14 mouse cellular contexts compared by ENCODE assay signal in the genomic region with DNA sequence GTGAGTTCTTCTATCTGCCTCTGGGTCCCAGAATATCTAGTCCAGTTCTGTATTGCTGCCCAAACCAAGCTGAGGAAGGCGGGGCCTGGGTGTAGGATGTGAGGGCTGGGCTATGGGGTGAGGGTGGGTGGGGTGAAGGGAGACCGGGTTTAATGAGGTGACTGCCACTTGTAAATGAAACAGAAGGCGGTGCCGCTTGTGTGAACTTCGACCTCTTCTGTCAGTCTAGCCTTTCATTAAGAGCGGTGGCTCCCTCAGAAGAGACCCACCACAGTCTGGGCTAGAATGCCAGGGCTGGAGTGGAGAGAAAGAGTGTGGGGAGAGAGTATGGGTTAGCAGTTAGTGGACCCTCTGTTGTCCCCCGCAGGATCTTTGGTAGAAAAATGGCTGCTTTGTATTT. TPM values are rescaled to one million over a fixed set of nuclear protein-coding genes. Genes with fewer than 3 reads are reported as not detected.
A peak's percentile ranks its signal among the peaks of the same experiment; 100 is the strongest.
DNase-seq lines count a peak whose midpoint lies in the region; ATAC-seq lines count a peak whose summit lies in the region.
"Had no signal": no experiment of that assay in that cellular context is flagged by ENCODE, and none has a peak within 500 bp of the region (broad histone marks: within the 10 kb centered on the region; RNA-seq: fewer than 3 reads in every experiment).

No protein-coding gene starts in this region.

- H3K4me1 ChIP-seq in kidney, embryonic 15.5 days = no peaks in the 10 kb centered on the region; the same call in 1 of the 2 replicates
- H3K4me1 ChIP-seq in intestine, embryonic 14.5 days (replicated peaks; ENCODE audit: control insufficient read depth, insufficient read depth, low read length) = no peaks in the 10 kb centered on the region
- H3K4me1 ChIP-seq in stomach, embryonic 14.5 days (ENCODE audit: control insufficient read depth, insufficient read depth, low read length) = no peaks in the 10 kb centered on the region
- H3K4me1 ChIP-seq: hindbrain, embryonic 15.5 days had no signal

- peak; percentile 67; the same call in 1 of the 2 replicates for ATAC-seq in kidney, embryonic 15.5 days (replicated peaks; ENCODE audit: low FRiP score)
- ATAC-seq in intestine, embryonic 14.5 days (replicated peaks; ENCODE audit: low FRiP score, low TSS enrichment, low read depth) = 0 out of 2 replicates have a peak, but pooled peaks have one; percentile 56
- ATAC-seq in stomach, embryonic 14.5 days (ENCODE audit: insufficient number of reproducible peaks, insufficient read depth, low FRiP score, low read depth) = peak; percentile 61; the same call in 1 of the 2 replicates

- 25% methylated on average over 7 of the region's 7 CpGs for WGBS in kidney, embryonic 15.5 days
- 38% methylated on average over 7 of the region's 7 CpGs for WGBS in intestine, embryonic 14.5 days
- WGBS in stomach, embryonic 14.5 days = 38% methylated on average over 7 of the region's 7 CpGs

- DNase-seq in kidney, postnatal 10 days = no peak
- peak; percentile 64 for DNase-seq in embryo, embryonic 9.5 days (ENCODE audit: extremely low spot score)
- DNase-seq in intestine, embryonic 14.5 days (ENCODE audit: low spot score) = peak; percentile 42
- no peak for DNase-seq in left cerebral cortex, postnatal 10 days (ENCODE audit: extremely low spot score in 1 of 2, low spot score in 2 of 2)
- DNase-seq in layer of hippocampus, adult 11-12 months (ENCODE audit: low spot score) = no peak
- DNase-seq: cerebellum, postnatal 25 days; lung, postnatal 10 days; right cerebral cortex, postnatal 14 days; thymus, postnatal 36 days had no signal

- intact Hi-C loops in left cerebral cortex, postnatal 10 days (cut with DNase I) = loop anchor here (5.0 kb wide), 1 partner anchor 232 kb away; no protein-coding TSS in a partner anchor

- no peaks in the 10 kb centered on the region for H3K9me3 ChIP-seq in kidney, embryonic 15.5 days (replicated peaks)
- H3K9me3 ChIP-seq in intestine, embryonic 14.5 days (ENCODE audit: control insufficient read depth, low read length) = no peaks in the 10 kb centered on the region
- H3K9me3 ChIP-seq in stomach, embryonic 14.5 days (ENCODE audit: control insufficient read depth, low read depth, low read length) = no peaks in the 10 kb centered on the region
- H3K9me3 ChIP-seq: heart, embryonic 13.5 days; hindbrain, embryonic 15.5 days had no signal

- no peak overlapping the region for H3K27ac ChIP-seq in kidney, embryonic 15.5 days
- no peak overlapping the region for H3K27ac ChIP-seq in intestine, embryonic 14.5 days (ENCODE audit: low read depth)
- H3K27ac ChIP-seq in stomach, embryonic 14.5 days (ENCODE audit: low read length) = no peak overlapping the region
- H3K27ac ChIP-seq: heart, embryonic 13.5 days; hindbrain, embryonic 15.5 days had no signal

- H3K4me3 ChIP-seq in kidney, embryonic 15.5 days (replicated peaks) = no peak overlapping the region
- H3K4me3 ChIP-seq in intestine, embryonic 14.5 days (ENCODE audit: low read depth, low read length) = no peak overlapping the region
- no peak overlapping the region for H3K4me3 ChIP-seq in stomach, embryonic 14.5 days (ENCODE audit: low read depth, low read length)
- H3K4me3 ChIP-seq: heart, embryonic 13.5 days; hindbrain, embryonic 15.5 days had no signal

- no peaks in the 10 kb centered on the region for H3K36me3 ChIP-seq in kidney, embryonic 15.5 days
- no peaks in the 10 kb centered on the region for H3K36me3 ChIP-seq in intestine, embryonic 14.5 days (ENCODE audit: control insufficient read depth, insufficient read depth, low read length)
- H3K36me3 ChIP-seq in stomach, embryonic 14.5 days (ENCODE audit: control insufficient read depth, insufficient read depth, low read length) = no peaks in the 10 kb centered on the region
- H3K36me3 ChIP-seq: heart, embryonic 13.5 days; hindbrain, embryonic 15.5 days had no signal

- H3K27me3 ChIP-seq in kidney, embryonic 15.5 days = peaks cover 8% of the 10 kb centered on the region
- no peaks in the 10 kb centered on the region for H3K27me3 ChIP-seq in intestine, embryonic 14.5 days (replicated peaks; ENCODE audit: control insufficient read depth, insufficient read depth, low read length)
- no peaks in the 10 kb centered on the region for H3K27me3 ChIP-seq in stomach, embryonic 14.5 days (ENCODE audit: control insufficient read depth, insufficient read depth, low read length)
- H3K27me3 ChIP-seq: heart, embryonic 13.5 days had no signal

- H3K9ac ChIP-seq in kidney, embryonic 15.5 days = no peak overlapping the region
- H3K9ac ChIP-seq in intestine, embryonic 14.5 days (ENCODE audit: low read length) = no peak overlapping the region
- H3K9ac ChIP-seq in stomach, embryonic 14.5 days (replicated peaks; ENCODE audit: low read depth, low read length) = no peak overlapping the region
- H3K9ac ChIP-seq: heart, embryonic 13.5 days; hindbrain, embryonic 15.5 days had no signal

- no peak overlapping the region for H3K4me2 ChIP-seq in kidney, embryonic 15.5 days
- no peak overlapping the region for H3K4me2 ChIP-seq in intestine, embryonic 14.5 days (ENCODE audit: low read length)
- H3K4me2 ChIP-seq in stomach, embryonic 14.5 days (replicated peaks; ENCODE audit: low read depth, low read length) = no peak overlapping the region
- H3K4me2 ChIP-seq: heart, embryonic 13.5 days; hindbrain, embryonic 15.5 days; liver, embryonic 11.5 days had no signal

RNA-seq across cellular contexts. Expression of a gene that starts 22.3 kb away (rescaled TPM):
- polyA plus RNA-seq in kidney, embryonic 15.5 days (2015; fragmentation: Nextera tagmentation; extraction: Ambion mirVana) = 28.9 and 31.5 TPM in 2 replicates
- polyA plus RNA-seq in intestine, embryonic 14.5 days (2014; fragmentation: Nextera tagmentation; extraction: Ambion mirVana) = 29.1 and 37.1 TPM in 2 replicates
- polyA plus RNA-seq in stomach, embryonic 14.5 days (2014; fragmentation: Nextera tagmentation; extraction: Ambion mirVana) = 28.2 and 30.5 TPM in 2 replicates
- 10 to 100 TPM in 1 of 2 experiments, 1 to 10 TPM in 1; 8.5 to 10.4 TPM for total RNA-seq in left cerebral cortex, postnatal 10 days (2021)

RNA-seq across cellular contexts. Expression of a gene that starts 22.4 kb away (rescaled TPM):
- polyA plus RNA-seq in kidney, embryonic 15.5 days (2015; fragmentation: Nextera tagmentation; extraction: Ambion mirVana) = 37.6 and 41.2 TPM in 2 replicates
- 43.1 and 43.2 TPM in 2 replicates for polyA plus RNA-seq in intestine, embryonic 14.5 days (2014; fragmentation: Nextera tagmentation; extraction: Ambion mirVana)
- polyA plus RNA-seq in stomach, embryonic 14.5 days (2014; fragmentation: Nextera tagmentation; extraction: Ambion mirVana) = 34.1 and 36.6 TPM in 2 replicates
- total RNA-seq in left cerebral cortex, postnatal 10 days (2021) = 10 to 100 TPM; 20.5 to 23.7 TPM

Comparison
In these comparisons a context has a peak if more than half of its experiments do, and no peak if none do; other contexts are left out.
1. DNase-seq: peak in embryo, embryonic 9.5 days (single experiment) and intestine, embryonic 14.5 days (single experiment); none in kidney, postnatal 10 days (single experiment), left cerebral cortex, postnatal 10 days (0 of 2) and layer of hippocampus, adult 11-12 months (single experiment).
2. Peak in every context shown above with its lines, with median percentiles within 50 percentile points of each other: ATAC-seq.